Mouse (Mus musculus): ENCODE measurements at regions not wholly inside any gene's neighbourhood (a gene's known extent, or its start where the extent isn't known, plus 50 kb on each side); places are given as distances from the start of the nearest gene placed in this dataset.

- 88% methylated on average over 1 of the region's 1 CpGs for WGBS
- H3K4me2 ChIP-seq (ENCODE audit: low read depth, low read length): no peak overlapping the region
- H3K27ac ChIP-seq (replicated peaks; ENCODE audit: low read depth, low read length): no peak overlapping the region
- H3K9me3 ChIP-seq (replicated peaks; ENCODE audit: control insufficient read depth, low read length): no peaks in the 10 kb centered on the region
- H3K9ac ChIP-seq (replicated peaks; ENCODE audit: low read length): no peak overlapping the region
- H3K27me3 ChIP-seq (ENCODE audit: control insufficient read depth, insufficient read depth, low read length): no peaks in the 10 kb centered on the region
- H3K4me1 ChIP-seq (ENCODE audit: control insufficient read depth, insufficient read depth, low read length): no peaks in the 10 kb centered on the region
- DNase-seq (ENCODE audit: low spot score) (no peak), ATAC-seq (replicated peaks; ENCODE audit: insufficient number of reproducible peaks, low FRiP score, low TSS enrichment, low read depth) (no peak)
- H3K4me3 ChIP-seq (ENCODE audit: low read depth, low read length): no peak overlapping the region
- H3K36me3 ChIP-seq (replicated peaks; ENCODE audit: control insufficient read depth, insufficient read depth, low read depth, low read length): no peaks in the 10 kb centered on the region
Observed at GRCm38 (mm10) chr2:47833517-47833916, 980.4 kb upstream of the Acvr2a start.

GRCm38 (mm10) chr2:47834055-47834799 is 979.7 kb upstream of the Acvr2a start:
- H3K27me3 ChIP-seq (ENCODE audit: control insufficient read depth, insufficient read depth, low read length): no peaks in the 10 kb centered on the region
- WGBS: 70% methylated on average over 5 of the region's 5 CpGs
- H3K36me3 ChIP-seq (replicated peaks; ENCODE audit: control insufficient read depth, insufficient read depth, low read depth, low read length): no peaks in the 10 kb centered on the region
- H3K4me3 ChIP-seq (ENCODE audit: low read depth, low read length): no peak overlapping the region
- no peak overlapping the region for H3K9ac ChIP-seq (replicated peaks; ENCODE audit: low read length)
- H3K4me1 ChIP-seq (ENCODE audit: control insufficient read depth, insufficient read depth, low read length): no peaks in the 10 kb centered on the region
- DNase-seq (ENCODE audit: low spot score) (no peak), ATAC-seq (replicated peaks; ENCODE audit: insufficient number of reproducible peaks, low FRiP score, low TSS enrichment, low read depth) (no peak)
- H3K27ac ChIP-seq (replicated peaks; ENCODE audit: low read depth, low read length): no peak overlapping the region
- H3K9me3 ChIP-seq (replicated peaks; ENCODE audit: control insufficient read depth, low read length): no peaks in the 10 kb centered on the region
- no peak overlapping the region for H3K4me2 ChIP-seq (ENCODE audit: low read depth, low read length)

GRCm38 (mm10) chr2:47857229-47857628 is 956.7 kb upstream of the Acvr2a start:
- Histone ChIP-seq H3K4me1 (ENCODE audit: control insufficient read depth, insufficient read depth, low read length) (no peaks in the 10 kb centered on the region), H3K4me2 (ENCODE audit: low read depth, low read length) (no peak overlapping the region), H3K27ac (replicated peaks; ENCODE audit: low read depth, low read length) (no peak overlapping the region), H3K4me3 (ENCODE audit: low read depth, low read length) (no peak overlapping the region), H3K27me3 (ENCODE audit: control insufficient read depth, insufficient read depth, low read length) (no peaks in the 10 kb centered on the region), H3K36me3 (replicated peaks; ENCODE audit: control insufficient read depth, insufficient read depth, low read depth, low read length) (no peaks in the 10 kb centered on the region), H3K9ac (replicated peaks; ENCODE audit: low read length) (no peak overlapping the region), H3K9me3 (replicated peaks; ENCODE audit: control insufficient read depth, low read length) (no peaks in the 10 kb centered on the region)
- 90% methylated on average over 3 of the region's 3 CpGs for WGBS
- no peak for ATAC-seq (replicated peaks; ENCODE audit: insufficient number of reproducible peaks, low FRiP score, low TSS enrichment, low read depth)
- no peak for DNase-seq (ENCODE audit: low spot score)

- ATAC-seq (replicated peaks; ENCODE audit: insufficient number of reproducible peaks, low FRiP score, low TSS enrichment, low read depth): no peak
- no peaks in the 10 kb centered on the region for H3K4me1 ChIP-seq (ENCODE audit: control insufficient read depth, insufficient read depth, low read length)
- H3K9ac ChIP-seq (replicated peaks; ENCODE audit: low read length): no peak overlapping the region
- H3K27me3 ChIP-seq (ENCODE audit: control insufficient read depth, insufficient read depth, low read length): no peaks in the 10 kb centered on the region
- 79% methylated on average over 1 of the region's 1 CpGs for WGBS
- DNase-seq (ENCODE audit: low spot score): no peak
- no peak overlapping the region for H3K4me3 ChIP-seq (ENCODE audit: low read depth, low read length)
- no peak overlapping the region for H3K4me2 ChIP-seq (ENCODE audit: low read depth, low read length)
- no peak overlapping the region for H3K27ac ChIP-seq (replicated peaks; ENCODE audit: low read depth, low read length)
- H3K9me3 ChIP-seq (replicated peaks; ENCODE audit: control insufficient read depth, low read length): no peaks in the 10 kb centered on the region
- no peaks in the 10 kb centered on the region for H3K36me3 ChIP-seq (replicated peaks; ENCODE audit: control insufficient read depth, insufficient read depth, low read depth, low read length)
Observed at GRCm38 (mm10) chr2:47862446-47862845, 951.5 kb upstream of the Acvr2a start.

- no peak overlapping the region for H3K4me3 ChIP-seq (ENCODE audit: low read depth, low read length)
- 68% methylated on average over 2 of the region's 2 CpGs for WGBS
Observed at GRCm38 (mm10) chr2:47878002-47878401, 935.9 kb upstream of the Acvr2a start.

GRCm38 (mm10) chr2:47879071-47879470 is 934.8 kb upstream of the Acvr2a start:
- H3K27ac ChIP-seq (replicated peaks; ENCODE audit: low read depth, low read length): no peak overlapping the region
- H3K4me3 ChIP-seq (ENCODE audit: low read depth, low read length): no peak overlapping the region
- ATAC-seq (replicated peaks; ENCODE audit: insufficient number of reproducible peaks, low FRiP score, low TSS enrichment, low read depth) (no peak), DNase-seq (ENCODE audit: low spot score) (no peak)
- H3K4me1 ChIP-seq (ENCODE audit: control insufficient read depth, insufficient read depth, low read length): no peaks in the 10 kb centered on the region
- no peaks in the 10 kb centered on the region for H3K9me3 ChIP-seq (replicated peaks; ENCODE audit: control insufficient read depth, low read length)
- no peaks in the 10 kb centered on the region for H3K36me3 ChIP-seq (replicated peaks; ENCODE audit: control insufficient read depth, insufficient read depth, low read depth, low read length)
- H3K27me3 ChIP-seq (ENCODE audit: control insufficient read depth, insufficient read depth, low read length): no peaks in the 10 kb centered on the region
- no peak overlapping the region for H3K4me2 ChIP-seq (ENCODE audit: low read depth, low read length)
- no peak overlapping the region for H3K9ac ChIP-seq (replicated peaks; ENCODE audit: low read length)
- WGBS: 90% methylated on average over 2 of the region's 2 CpGs

More at GRCm38 (mm10) chr2:47878002-47878401, 935.9 kb upstream of the Acvr2a start:
- no peak overlapping the region for H3K4me2 ChIP-seq (ENCODE audit: low read depth, low read length)
- no peaks in the 10 kb centered on the region for H3K36me3 ChIP-seq (replicated peaks; ENCODE audit: control insufficient read depth, insufficient read depth, low read depth, low read length)
- no peaks in the 10 kb centered on the region for H3K9me3 ChIP-seq (replicated peaks; ENCODE audit: control insufficient read depth, low read length)
- no peak overlapping the region for H3K9ac ChIP-seq (replicated peaks; ENCODE audit: low read length)
- H3K27me3 ChIP-seq (ENCODE audit: control insufficient read depth, insufficient read depth, low read length): no peaks in the 10 kb centered on the region
- H3K4me1 ChIP-seq (ENCODE audit: control insufficient read depth, insufficient read depth, low read length): no peaks in the 10 kb centered on the region
- no peak for DNase-seq (ENCODE audit: low spot score)
- no peak overlapping the region for H3K27ac ChIP-seq (replicated peaks; ENCODE audit: low read depth, low read length)
- no peak for ATAC-seq (replicated peaks; ENCODE audit: insufficient number of reproducible peaks, low FRiP score, low TSS enrichment, low read depth)

- no peak overlapping the region for H3K9ac ChIP-seq (replicated peaks; ENCODE audit: low read length)
- no peaks in the 10 kb centered on the region for H3K36me3 ChIP-seq (replicated peaks; ENCODE audit: control insufficient read depth, insufficient read depth, low read depth, low read length)
- no peak overlapping the region for H3K27ac ChIP-seq (replicated peaks; ENCODE audit: low read depth, low read length)
- H3K27me3 ChIP-seq (ENCODE audit: control insufficient read depth, insufficient read depth, low read length): no peaks in the 10 kb centered on the region
- no peak for DNase-seq (ENCODE audit: low spot score)
- H3K4me2 ChIP-seq (ENCODE audit: low read depth, low read length): no peak overlapping the region
- no peak overlapping the region for H3K4me3 ChIP-seq (ENCODE audit: low read depth, low read length)
- no peaks in the 10 kb centered on the region for H3K4me1 ChIP-seq (ENCODE audit: control insufficient read depth, insufficient read depth, low read length)
- no peaks in the 10 kb centered on the region for H3K9me3 ChIP-seq (replicated peaks; ENCODE audit: control insufficient read depth, low read length)
- ATAC-seq (replicated peaks; ENCODE audit: insufficient number of reproducible peaks, low FRiP score, low TSS enrichment, low read depth): no peak
- 94% methylated on average over 1 of the region's 1 CpGs for WGBS
Observed at GRCm38 (mm10) chr2:47879796-47880195, 934.1 kb upstream of the Acvr2a start.

GRCm38 (mm10) chr2:47888166-47888565 is 925.7 kb upstream of the Acvr2a start:
- Histone ChIP-seq H3K4me3 (ENCODE audit: low read depth, low read length) (no peak overlapping the region), H3K36me3 (replicated peaks; ENCODE audit: control insufficient read depth, insufficient read depth, low read depth, low read length) (no peaks in the 10 kb centered on the region), H3K9me3 (replicated peaks; ENCODE audit: control insufficient read depth, low read length) (no peaks in the 10 kb centered on the region), H3K27ac (replicated peaks; ENCODE audit: low read depth, low read length) (no peak overlapping the region), H3K4me2 (ENCODE audit: low read depth, low read length) (no peak overlapping the region), H3K27me3 (ENCODE audit: control insufficient read depth, insufficient read depth, low read length) (no peaks in the 10 kb centered on the region), H3K9ac (replicated peaks; ENCODE audit: low read length) (no peak overlapping the region), H3K4me1 (ENCODE audit: control insufficient read depth, insufficient read depth, low read length) (no peaks in the 10 kb centered on the region)
- DNase-seq (ENCODE audit: low spot score): no peak
- 71% methylated on average over 1 of the region's 1 CpGs for WGBS
- ATAC-seq (replicated peaks; ENCODE audit: insufficient number of reproducible peaks, low FRiP score, low TSS enrichment, low read depth): no peak

Measured in embryonic facial prominence, embryonic 11.5 days (tissue).